Mouse (Mus musculus) spleen, postnatal 14 days (tissue): ENCODE measurements around the gene Edaradd.
"Not testable (repeated sequence)": the region's sequence is repeated elsewhere in the genome, so short reads cannot be mapped to it uniquely, and the experiment has no call there.

Source experiments
- DNase-seq, 2 experiments: peaks; one replicate each; pipeline ENCODE4 v3.0.0; 2021 to 2022; ENCODE audit warnings: low spot score in 2 of 2

Edaradd gene

GRCm38 (mm10) chr13:12511189-12511965 lies 8.9 kb downstream of the Edaradd start:
- no peak for DNase-seq

DNA sequence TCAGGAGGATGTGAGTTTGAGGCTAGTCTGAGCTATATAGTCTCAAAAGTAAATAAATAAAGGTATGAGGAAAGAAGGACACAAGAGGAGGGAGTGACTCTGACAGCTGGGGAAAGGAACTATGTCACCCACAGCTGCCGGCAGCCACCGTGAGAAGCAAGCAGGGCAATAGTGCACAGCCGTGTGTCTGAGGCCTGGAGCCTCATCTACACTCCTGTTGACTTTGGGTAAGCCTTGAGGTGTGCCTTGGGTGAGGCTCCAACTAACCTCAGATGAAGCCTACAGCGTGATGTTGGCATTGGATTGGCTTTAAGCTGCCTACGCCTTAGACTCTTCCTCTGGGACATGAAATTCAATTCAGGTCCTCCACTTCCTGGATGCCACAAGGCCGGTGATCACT lies 10.2 kb downstream of the Edaradd start:
- DNase-seq = no peak

DNA sequence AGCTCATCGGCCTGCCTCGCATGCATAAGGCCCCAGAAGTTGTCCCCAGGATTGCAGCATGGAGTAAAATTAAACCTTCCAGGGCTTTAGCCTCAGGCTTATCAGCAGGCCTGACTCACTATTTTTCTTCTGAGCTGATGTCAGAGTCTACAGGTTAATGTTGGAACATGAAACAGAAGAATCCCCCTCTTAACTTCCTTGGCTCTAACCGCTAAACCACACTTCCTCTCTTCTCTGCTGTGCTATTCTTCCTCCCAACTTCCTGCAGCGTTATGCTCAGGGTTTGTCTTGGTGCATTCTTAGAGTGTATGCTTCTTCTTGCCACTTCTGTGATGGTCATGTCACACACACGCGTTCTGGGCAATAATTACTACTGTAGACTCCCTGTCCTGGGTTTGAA lies 12.8 kb downstream of the Edaradd start:
- DNase-seq = no peak

DNA sequence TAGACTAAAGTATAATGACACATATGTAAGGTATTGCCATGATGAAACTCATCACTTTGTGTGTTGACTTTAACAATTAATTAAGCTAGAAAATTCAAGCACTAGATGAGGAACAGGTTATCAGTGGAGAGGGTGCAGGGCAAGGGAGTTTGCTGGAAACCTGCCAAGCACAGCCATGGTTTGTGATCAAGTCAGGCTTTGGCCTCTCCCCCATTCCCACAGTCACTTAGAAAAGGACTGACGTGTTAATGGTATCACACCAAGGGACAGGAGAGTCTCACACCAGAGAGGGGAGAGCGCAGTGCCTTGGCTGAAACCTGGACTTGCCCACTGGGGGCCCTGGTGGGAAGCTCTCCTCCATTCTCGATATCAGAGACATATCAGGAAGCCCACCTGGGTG lies 14.9 kb downstream of the Edaradd start:
- DNase-seq = no peak

- DNase-seq = no peak
Observed at GRCm38 (mm10) chr13:12503238-12503751, 16.9 kb downstream of the Edaradd start.

DNA sequence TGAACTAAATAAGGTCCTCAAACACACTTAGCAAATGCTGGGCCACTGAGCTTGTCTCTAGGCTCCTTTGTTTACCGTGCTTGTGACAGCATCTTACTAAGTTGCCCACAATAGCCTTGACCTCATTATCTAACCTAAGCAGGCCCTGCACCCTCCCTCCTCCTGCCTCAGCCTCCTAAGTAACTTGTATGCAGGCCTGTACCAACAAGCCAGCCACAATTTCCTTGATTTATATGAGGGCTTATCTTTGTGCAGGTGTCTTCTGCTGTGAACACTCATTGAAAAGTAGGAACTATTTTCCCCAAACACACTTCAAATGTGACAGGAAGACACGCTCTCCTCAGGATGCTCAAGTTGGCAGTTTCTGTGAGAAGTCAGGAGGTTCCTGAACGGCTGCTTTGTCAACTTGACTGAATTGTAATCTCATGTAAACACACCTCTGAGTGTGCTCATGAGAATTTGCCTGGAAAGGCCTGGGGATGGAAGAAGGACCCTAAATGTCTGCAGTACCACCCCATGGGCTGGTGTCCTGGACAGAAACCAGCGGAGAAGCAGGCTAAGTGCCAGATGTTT lies 17.5 kb downstream of the Edaradd start:
- DNase-seq = no peak

- DNase-seq = no peak
Observed at GRCm38 (mm10) chr13:12499107-12499506, 21.1 kb downstream of the Edaradd start.

DNA sequence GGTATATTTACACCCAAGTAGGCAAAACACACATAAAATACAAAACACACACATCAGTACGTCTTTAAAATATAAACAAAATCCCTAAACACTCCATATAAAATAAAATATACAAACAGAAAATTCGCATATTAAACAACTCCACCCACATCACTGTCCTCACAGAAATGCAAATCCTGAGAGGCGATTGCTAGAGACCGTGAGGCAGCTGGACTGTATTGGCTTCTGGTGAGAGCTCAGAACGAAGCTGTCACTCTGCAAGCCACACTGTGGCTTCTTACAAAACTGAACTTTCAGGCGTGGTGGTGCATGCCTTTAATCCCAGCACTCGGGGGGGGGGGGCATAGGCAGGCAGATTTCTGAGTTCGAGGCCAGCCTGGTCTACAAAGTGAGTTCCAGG lies 22.4 kb downstream of the Edaradd start:
- DNase-seq = no peak

DNA sequence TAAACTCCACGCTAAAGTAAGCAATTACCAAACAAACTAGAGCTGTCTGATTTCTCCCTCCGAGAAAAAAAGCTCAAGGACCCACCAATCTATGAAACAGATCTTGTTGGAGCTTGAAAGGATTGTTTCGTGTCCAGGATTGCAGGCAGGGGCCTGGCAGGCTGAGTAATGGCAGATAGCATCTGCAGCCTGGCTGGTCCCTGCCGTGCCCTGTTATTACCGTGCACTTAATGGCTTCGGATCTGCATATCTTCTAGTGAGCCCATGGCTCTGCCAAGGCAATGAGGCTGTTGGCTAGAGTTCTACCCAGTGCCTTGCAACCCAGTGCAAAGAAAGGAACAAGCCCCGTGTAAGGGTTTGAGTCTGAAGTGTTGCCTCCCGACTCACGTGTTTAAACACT lies 25.5 kb downstream of the Edaradd start:
- DNase-seq = no peak

DNA sequence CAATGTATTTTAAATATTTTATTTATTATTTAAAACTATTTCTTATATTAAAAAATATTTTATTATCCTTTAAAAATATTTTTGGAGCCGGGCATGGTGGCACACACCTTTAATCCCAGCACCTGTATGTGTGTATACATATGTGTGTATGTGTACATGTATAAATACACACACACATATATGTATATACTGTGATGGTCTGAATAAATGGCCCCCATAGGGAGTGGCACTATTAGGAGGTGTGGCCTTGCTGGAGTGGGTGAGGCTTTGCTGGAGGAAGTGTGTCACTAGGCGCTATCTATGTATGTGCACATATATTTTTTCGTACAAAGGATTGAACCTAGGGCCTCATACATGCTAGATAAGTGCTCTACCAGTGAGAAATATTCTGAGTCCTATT lies 27.7 kb downstream of the Edaradd start:
- no peak for DNase-seq

GRCm38 (mm10) chr13:12485640-12486039 lies 34.6 kb downstream of the Edaradd start:
- DNase-seq = no peak

- DNase-seq = no peak
Observed at GRCm38 (mm10) chr13:12485197-12485596, 35.0 kb downstream of the Edaradd start.

GRCm38 (mm10) chr13:12479802-12480201 lies 40.4 kb downstream of the Edaradd start:
- DNase-seq = no peak

GRCm38 (mm10) chr13:12478301-12478700 lies 41.9 kb downstream of the Edaradd start:
- no peak for DNase-seq

DNA sequence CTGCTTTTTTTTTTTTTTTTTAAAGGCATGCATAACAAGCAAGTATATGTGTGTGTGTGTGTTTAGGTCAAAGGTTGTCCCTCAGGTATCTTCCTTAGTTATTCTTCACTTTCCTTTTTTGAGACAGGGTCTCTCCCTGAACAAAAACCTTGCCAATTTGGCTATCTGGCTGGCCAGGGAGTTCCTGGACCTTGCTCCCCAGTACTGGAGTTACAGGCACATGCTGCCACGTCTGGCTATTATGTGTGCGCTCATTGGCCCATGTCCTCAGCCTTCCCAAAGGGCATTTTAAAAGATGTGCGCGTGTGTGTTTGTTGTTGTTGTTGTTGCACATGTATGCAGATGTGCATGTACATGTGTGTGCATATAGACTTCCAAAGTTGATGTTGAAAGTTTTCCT lies 43.4 kb downstream of the Edaradd start:
- DNase-seq = no peak

DNA sequence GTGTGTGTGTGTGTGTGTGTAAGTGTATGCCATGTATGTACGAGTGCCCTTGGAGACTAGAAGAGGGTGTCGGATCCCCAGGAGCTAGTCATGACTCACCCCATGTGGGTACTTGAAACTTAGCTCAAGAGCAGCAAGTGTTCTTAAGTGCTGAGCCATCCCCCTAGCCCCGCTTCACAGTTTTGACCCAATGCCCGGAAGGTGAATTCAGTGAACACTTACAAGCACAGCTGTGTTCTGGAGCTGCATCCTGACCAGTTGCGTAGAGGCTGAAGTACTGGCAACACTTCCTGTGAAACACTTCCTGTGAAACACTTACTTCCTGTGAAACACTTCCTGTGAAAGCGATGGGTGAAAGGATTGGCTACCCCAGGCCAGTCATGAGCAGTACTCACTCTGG lies 45.0 kb downstream of the Edaradd start:
- DNase-seq = no peak

DNA sequence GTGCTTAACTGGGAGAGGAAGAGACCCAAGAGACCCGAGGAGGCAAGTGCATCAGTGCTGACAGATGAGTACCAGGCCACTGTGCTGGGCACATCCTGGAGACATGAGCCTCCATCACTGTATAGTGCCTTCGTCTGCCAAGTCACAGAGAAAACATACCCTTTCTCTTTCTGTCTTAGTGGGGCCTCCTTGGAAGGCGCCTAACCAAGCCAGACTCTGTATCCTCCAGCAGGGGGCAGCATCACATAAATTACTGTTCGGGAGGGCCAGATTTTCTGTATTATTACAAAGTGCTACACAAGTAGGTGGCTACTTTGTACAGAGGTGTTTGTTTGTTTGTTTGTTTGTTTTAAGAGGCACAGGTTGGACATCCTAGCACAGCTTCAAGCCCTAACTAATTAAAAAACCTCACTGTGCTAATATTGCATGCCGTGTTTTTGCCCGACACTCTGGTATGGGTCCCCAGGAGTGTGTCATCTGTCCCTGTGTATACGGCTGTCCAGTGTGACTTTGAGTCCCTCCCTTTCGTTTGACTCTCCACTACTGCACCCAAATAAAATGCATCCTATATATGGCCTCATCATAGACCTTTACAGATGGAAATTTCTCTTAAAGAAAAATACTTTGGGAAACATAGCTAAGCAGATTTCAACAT lies 46.4 kb downstream of the Edaradd start:
- peak; percentile 44 to 74 for DNase-seq

DNA sequence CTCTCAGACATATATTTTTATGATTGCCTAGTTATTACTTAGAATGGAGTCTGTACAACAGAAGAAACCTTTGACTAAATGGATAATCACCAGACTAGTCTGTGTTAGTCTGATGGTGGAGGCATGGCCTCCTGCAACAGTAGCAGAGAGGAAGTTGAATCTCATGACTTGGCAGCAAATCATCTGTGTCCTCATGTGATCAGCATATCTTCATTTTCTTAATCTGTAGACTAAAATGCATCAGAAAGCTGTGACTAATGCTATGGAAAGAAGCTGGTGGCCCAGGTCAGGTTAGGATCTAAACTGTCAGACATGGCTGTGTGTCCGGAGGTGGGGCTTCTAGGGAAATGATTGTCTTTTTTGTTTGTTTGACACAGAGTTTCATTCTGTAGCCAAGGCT lies 51.8 kb downstream of the Edaradd start:
- no peak for DNase-seq

DNA sequence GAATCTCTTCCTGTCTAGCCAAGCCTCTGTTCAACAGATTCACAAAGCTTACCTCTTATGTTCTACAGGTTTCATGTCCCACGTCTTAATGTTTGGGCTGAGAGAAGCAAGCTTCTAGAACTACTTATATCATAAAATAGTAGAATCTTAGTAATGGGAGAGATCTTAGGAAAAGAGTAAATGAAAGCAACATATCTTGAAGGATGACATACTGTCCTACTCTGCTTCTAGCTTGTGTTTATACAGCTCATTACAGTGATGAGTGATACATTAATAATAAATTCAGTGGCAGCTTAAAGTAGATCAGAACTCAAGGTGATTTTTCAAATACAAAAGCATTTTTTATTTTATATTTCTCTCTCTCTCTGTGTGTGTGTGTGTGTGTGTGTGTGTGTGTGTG lies 55.4 kb downstream of the Edaradd start, which contains the start of gene Lgals8:
TSS of gene Lgals8 (minus strand) at position 101 of the 400 bp plus-strand sequence.
- DNase-seq = no peak

- DNase-seq = not testable (repeated sequence)
Observed at GRCm38 (mm10) chr13:12464159-12464558, 56.1 kb downstream of the Edaradd start.

DNA sequence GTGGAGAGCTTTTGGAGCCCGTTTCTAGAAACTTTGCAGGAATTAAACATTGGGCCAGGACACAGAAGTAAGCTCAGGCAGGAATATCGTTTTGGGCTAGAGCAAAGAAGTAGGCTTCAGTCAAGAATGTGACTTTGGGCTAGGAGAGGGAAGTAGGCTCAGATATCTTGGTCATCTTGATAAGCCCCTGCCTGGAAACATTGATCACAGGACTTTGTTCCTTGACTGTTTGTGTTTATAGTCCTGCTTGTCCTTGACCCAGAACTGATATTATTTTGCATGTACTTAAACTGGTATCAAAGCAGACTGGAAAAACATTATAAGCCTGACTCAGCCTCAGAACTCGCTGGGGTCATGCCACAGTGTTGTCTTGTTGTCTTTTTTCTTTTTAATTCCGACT lies 57.6 kb downstream of the Edaradd start:
- DNase-seq = no peak

DNA sequence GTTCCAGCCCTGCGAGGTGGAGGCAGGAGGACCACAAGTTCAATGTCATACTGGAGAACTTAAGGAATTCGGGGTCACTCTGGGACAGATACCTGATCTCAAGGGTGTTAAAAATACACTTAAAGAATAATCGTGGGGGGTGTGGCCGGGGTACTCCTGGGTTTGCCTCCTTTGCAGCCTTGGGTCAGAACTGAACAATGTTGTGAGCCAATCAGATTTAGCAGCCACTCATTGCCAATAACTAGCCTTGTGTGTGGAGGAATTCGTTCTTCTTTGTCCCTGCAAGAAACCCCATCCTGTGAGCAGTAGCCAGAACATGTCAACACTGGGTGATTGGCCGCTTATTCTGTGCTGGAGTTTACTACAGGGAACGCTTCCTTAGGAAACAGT lies 58.5 kb downstream of the Edaradd start:
- no peak for DNase-seq
